ENCODE assay signal across 8 mouse cellular contexts in genomic region chr6:83506258-83507167, GRCm38 (mm10). TPM values are rescaled to one million over a fixed set of nuclear protein-coding genes. Genes with fewer than 3 reads are reported as not detected.
A peak's percentile ranks its signal among the peaks of the same experiment; 100 is the strongest.
DNase-seq lines count a peak whose midpoint lies in the region; ATAC-seq and TF ChIP-seq lines count a peak whose summit lies in the region.

Dguok (minus strand) TSS chr6:83506969.

- under 1% methylated on average over 54 of the region's 54 CpGs for WGBS in forebrain, embryonic 12.5 days
- WGBS in heart, postnatal 0 days: under 1% methylated on average over 54 of the region's 54 CpGs
- WGBS in liver, embryonic 16.5 days (ENCODE audit: insufficient replicate concordance): under 1% methylated on average over 54 of the region's 54 CpGs
- WGBS in neural tube, embryonic 13.5 days: under 1% methylated on average over 54 of the region's 54 CpGs

- H3K36me3 ChIP-seq in E14TG2a.4 (ENCODE audit: insufficient read depth, low read length): peaks cover 13% of the 10 kb centered on the region
- no peaks in the 10 kb centered on the region for H3K36me3 ChIP-seq in forebrain, embryonic 12.5 days (replicated peaks)
- H3K36me3 ChIP-seq in heart, postnatal 0 days (replicated peaks; ENCODE audit: control insufficient read depth, insufficient read depth, low read length): no peaks in the 10 kb centered on the region; the same call in 1 of the 2 replicates
- H3K36me3 ChIP-seq in liver, embryonic 16.5 days (ENCODE audit: control insufficient read depth, insufficient read depth): no peaks in the 10 kb centered on the region
- H3K36me3 ChIP-seq in neural tube, embryonic 13.5 days: peaks cover 4% of the 10 kb centered on the region; the same call in 1 of the 2 replicates
- no peaks in the 10 kb centered on the region for H3K36me3 ChIP-seq in testis, adult 2 months (ENCODE audit: control insufficient read depth, insufficient read depth, low read length)

- TF ChIP-seq EP300 in heart, postnatal 0 days (IDR thresholded peaks at IDR 0.05; ENCODE audit: low read depth): peak; percentile 69; the same call in 1 of the 2 replicates

- H3K4me1 ChIP-seq in E14TG2a.4 (replicated peaks; ENCODE audit: low read depth, low read length): peaks cover 20% of the 10 kb centered on the region
- peaks cover 15% of the 10 kb centered on the region for H3K4me1 ChIP-seq in forebrain, embryonic 12.5 days
- H3K4me1 ChIP-seq in heart, postnatal 0 days (ENCODE audit: control insufficient read depth, insufficient read depth): peaks cover 16% of the 10 kb centered on the region; the same call in 1 of the 2 replicates
- peaks cover 20% of the 10 kb centered on the region for H3K4me1 ChIP-seq in liver, embryonic 16.5 days (ENCODE audit: control insufficient read depth, low read depth, low read length)
- peaks cover 28% of the 10 kb centered on the region for H3K4me1 ChIP-seq in neural tube, embryonic 13.5 days (replicated peaks)
- H3K4me1 ChIP-seq in testis, adult 2 months (ENCODE audit: control insufficient read depth, insufficient read depth, low read length): peaks cover 2% of the 10 kb centered on the region

- peak within 1 kb of the TSS; percentile 88 for H3K4me3 ChIP-seq in E14TG2a.4 (replicated peaks; ENCODE audit: low read length)
- H3K4me3 ChIP-seq in forebrain, embryonic 12.5 days (replicated peaks): peak within 1 kb of the TSS; percentile 86
- peak within 1 kb of the TSS; percentile 76 for H3K4me3 ChIP-seq in heart, postnatal 0 days (ENCODE audit: low read depth, low read length)
- H3K4me3 ChIP-seq in liver, embryonic 16.5 days (ENCODE audit: low read depth, low read length): peak within 1 kb of the TSS; percentile 81
- peak within 1 kb of the TSS; percentile 61 for H3K4me3 ChIP-seq in neural tube, embryonic 13.5 days
- H3K4me3 ChIP-seq in testis, adult 2 months (ENCODE audit: control insufficient read depth, low read depth, low read length): peak within 1 kb of the TSS; percentile 89

- H3K27me3 ChIP-seq in E14TG2a.4 (ENCODE audit: insufficient read depth, low read length): no peaks in the 10 kb centered on the region
- no peaks in the 10 kb centered on the region for H3K27me3 ChIP-seq in forebrain, embryonic 12.5 days
- no peaks in the 10 kb centered on the region for H3K27me3 ChIP-seq in heart, postnatal 0 days (ENCODE audit: control insufficient read depth, insufficient read depth, low read length)
- no peaks in the 10 kb centered on the region for H3K27me3 ChIP-seq in liver, embryonic 16.5 days (ENCODE audit: control insufficient read depth, insufficient read depth, low read depth, low read length)
- no peaks in the 10 kb centered on the region for H3K27me3 ChIP-seq in neural tube, embryonic 13.5 days
- no peaks in the 10 kb centered on the region for H3K27me3 ChIP-seq in testis, adult 2 months (ENCODE audit: control insufficient read depth, insufficient read depth, low read length)

- H3K9me3 ChIP-seq in E14TG2a.4 (ENCODE audit: low read length): peaks cover 3% of the 10 kb centered on the region; the same call in 1 of the 2 replicates
- H3K9me3 ChIP-seq in forebrain, embryonic 12.5 days: no peaks in the 10 kb centered on the region
- no peaks in the 10 kb centered on the region for H3K9me3 ChIP-seq in heart, postnatal 0 days (replicated peaks; ENCODE audit: control insufficient read depth, low read length)
- H3K9me3 ChIP-seq in liver, embryonic 16.5 days (replicated peaks; ENCODE audit: control insufficient read depth, low read length): no peaks in the 10 kb centered on the region
- no peaks in the 10 kb centered on the region for H3K9me3 ChIP-seq in neural tube, embryonic 13.5 days

- peak; percentile 98 for DNase-seq in c-Kit-positive CD71-positive TER-119-positive erythroid progenitor cells, embryonic 14.5 days (ENCODE audit: low spot score)
- DNase-seq in heart, postnatal 0 days (ENCODE audit: low spot score): peak; percentile 99
- peak; percentile 97 to 98 for DNase-seq in kidney, postnatal 4 days

- peak within 1 kb of the TSS; percentile 94 for H3K27ac ChIP-seq in forebrain, embryonic 12.5 days
- peak within 1 kb of the TSS; percentile 100 for H3K27ac ChIP-seq in heart, postnatal 0 days (ENCODE audit: low read depth)
- H3K27ac ChIP-seq in liver, embryonic 16.5 days (ENCODE audit: low read length): peak within 1 kb of the TSS; percentile 98
- peak within 1 kb of the TSS; percentile 94 for H3K27ac ChIP-seq in neural tube, embryonic 13.5 days (replicated peaks)
- H3K27ac ChIP-seq in testis, adult 2 months (ENCODE audit: control insufficient read depth, insufficient read depth, low read depth, low read length): peak within 1 kb of the TSS; percentile 86

- peak; percentile 93 for TF ChIP-seq POLR2A in testis, adult 2 months (IDR thresholded peaks at IDR 0.05; ENCODE audit: control insufficient read depth, low read depth, low read length)

- peak within 1 kb of the TSS; percentile 90 for H3K9ac ChIP-seq in forebrain, embryonic 12.5 days
- peak within 1 kb of the TSS; percentile 77 for H3K9ac ChIP-seq in heart, postnatal 0 days (replicated peaks; ENCODE audit: low read depth, low read length)
- H3K9ac ChIP-seq in liver, embryonic 16.5 days (ENCODE audit: low read depth, low read length): peak within 1 kb of the TSS; percentile 78
- peak within 1 kb of the TSS; percentile 81 for H3K9ac ChIP-seq in neural tube, embryonic 13.5 days

- H3K4me2 ChIP-seq in forebrain, embryonic 12.5 days: peak within 1 kb of the TSS; percentile 81
- peak within 1 kb of the TSS; percentile 86 for H3K4me2 ChIP-seq in heart, postnatal 0 days (ENCODE audit: low read depth, low read length)
- peak within 1 kb of the TSS; percentile 87 for H3K4me2 ChIP-seq in liver, embryonic 16.5 days (ENCODE audit: low read depth, low read length)
- H3K4me2 ChIP-seq in neural tube, embryonic 13.5 days: peak within 1 kb of the TSS; percentile 79

- peak; percentile 99 for ATAC-seq in forebrain, embryonic 12.5 days (ENCODE audit: low FRiP score)
- ATAC-seq in heart, postnatal 0 days (ENCODE audit: insufficient read depth, low read depth): peak; percentile 97
- peak; percentile 96 for ATAC-seq in liver, embryonic 16.5 days (ENCODE audit: low read depth)
- ATAC-seq in neural tube, embryonic 13.5 days (ENCODE audit: low read depth): peak; percentile 99

- TF ChIP-seq CTCF in E14TG2a.4 (conservative IDR thresholded peaks at IDR 0.05; ENCODE audit: low read length): no peak
- TF ChIP-seq CTCF in heart, postnatal 0 days (IDR thresholded peaks at IDR 0.05; ENCODE audit: low read depth): no peak
- no peak for TF ChIP-seq CTCF in testis, adult 2 months (IDR thresholded peaks at IDR 0.05; ENCODE audit: control insufficient read depth, insufficient read depth, insufficient replicate concordance, low read depth, low read length)

RNA-seq across cellular contexts. Expression of gene Dguok, which starts in this region (rescaled TPM):
- 56.3 and 64.7 TPM in 2 replicates for polyA plus RNA-seq in forebrain, embryonic 12.5 days (2016; fragmentation: Nextera tagmentation; extraction: Ambion mirVana)
- total RNA-seq in heart, postnatal 0 days (2014; rRNA removed; ENCODE audit: low replicate concordance): 21.4 and 25.2 TPM in 2 replicates
- polyA plus RNA-seq in heart, postnatal 0 days (2015; fragmentation: Nextera tagmentation; extraction: Ambion mirVana): 51.7 and 58.4 TPM in 2 replicates
- 24.1 and 24.3 TPM in 2 replicates for polyA plus RNA-seq in liver, embryonic 16.5 days (2015; fragmentation: Nextera tagmentation; extraction: Ambion mirVana)
- polyA plus RNA-seq in neural tube, embryonic 13.5 days (2015; fragmentation: Nextera tagmentation; extraction: Ambion mirVana): 70.8 and 75.7 TPM in 2 replicates
- 15.5 and 16.0 TPM in 2 replicates for polyA plus RNA-seq in testis, adult 2 months (2012; rRNA removed)

Comparison
In these comparisons a context has a peak if more than half of its experiments do, and no peak if none do; other contexts are left out.
1. Peak in every context shown above with its lines: DNase-seq, ATAC-seq, H3K4me3 ChIP-seq and H3K27ac ChIP-seq.